Mouse (Mus musculus): Measurements from ENCODE around the gene Mcoln3.

GRCm38 (mm10) chr3:146189933-146190332, 72.7 kb downstream of the Mcoln3 start:
- TF ChIP-seq MYOD1 (IDR thresholded peaks at IDR 0.05; ENCODE audit: control insufficient read depth in 1 of 3, insufficient read length in 2 of 3, low read depth in 2 of 3), result no peak
- TF ChIP-seq POLR2A (IDR thresholded peaks at IDR 0.05; ENCODE audit: insufficient read length, low read depth), result no peak
- TF ChIP-seq E2F4 (IDR thresholded peaks at IDR 0.05; ENCODE audit: insufficient read depth), result no peak
- TF ChIP-seq USF1 (IDR thresholded peaks at IDR 0.05; ENCODE audit: low read depth), result no peak
- TF ChIP-seq MYOG (IDR thresholded peaks at IDR 0.05; ENCODE audit: control insufficient read depth in 1 of 3, insufficient read depth in 1 of 3, insufficient read length in 2 of 3, low read depth in 2 of 3), result no peak
- TF ChIP-seq CEBPB (IDR thresholded peaks at IDR 0.05; ENCODE audit: insufficient read depth, poor library complexity, severe bottlenecking), result no peak
